Mouse (Mus musculus): ENCODE measurements at regions not wholly inside any gene's neighbourhood (a gene's known extent, or its start where the extent isn't known, plus 50 kb on each side); places are given as distances from the start of the nearest gene placed in this dataset.
"Not testable (repeated sequence)": the region's sequence is repeated elsewhere in the genome, so short reads cannot be mapped to it uniquely, and the experiment has no call there.

- not testable (repeated sequence) for DNase-seq
Measured at GRCm38 (mm10) chr10:29044781-29045180, 58.7 kb upstream of the 2310057J18Rik start.

GRCm38 (mm10) chr10:29087823-29088222, 55.8 kb upstream of the Soga3 start:
- peak in 1 of 2 experiments; percentile 9 for DNase-seq
